Mouse (Mus musculus) forebrain, embryonic 16.5 days (tissue): ENCODE data around the gene Gm26558. TPM values are rescaled to one million over a fixed set of nuclear protein-coding genes. Genes with fewer than 3 reads are reported as not detected.

Experiments
- ATAC-seq: fragments of 200-750 bp; cut with Nextera tagmentation; 2 replicates; pipeline ENCODE4 v1.8.0; 2017; ENCODE audit warnings: mild to moderate bottlenecking, moderate library complexity
- H3K27ac ChIP-seq: fragments of 300-500 bp; sonication (generic); 2 replicates; pipeline ENCODE4 v1.5.1; 2014; ENCODE audit warnings: low read length, control low read depth
- H3K27me3 ChIP-seq: fragments of 300-500 bp; sonication (generic); replicated peaks from 2 replicates; pipeline ENCODE4 v1.6.1; 2014; ENCODE audit warnings: low read length; ENCODE audit not compliant: control insufficient read depth, insufficient read depth
- H3K36me3 ChIP-seq: fragments of 300-500 bp; sonication (generic); 2 replicates; pipeline ENCODE4 v1.6.1; 2014; ENCODE audit not compliant: control insufficient read depth, insufficient read depth
- H3K4me1 ChIP-seq: fragments of 300-500 bp; sonication (generic); replicated peaks from 2 replicates; pipeline ENCODE4 v1.6.1; 2014; ENCODE audit warnings: low read length; ENCODE audit not compliant: control insufficient read depth, insufficient read depth
- H3K4me2 ChIP-seq: fragments of 300-500 bp; sonication (generic); 2 replicates; pipeline ENCODE4 v1.6.1; 2014; ENCODE audit warnings: mild to moderate bottlenecking, low read length, control low read depth
- H3K4me3 ChIP-seq: fragments of 300-500 bp; sonication (generic); replicated peaks from 2 replicates; pipeline ENCODE4 v1.5.1; 2014; ENCODE audit warnings: mild to moderate bottlenecking, low read length, control low read depth
- H3K9ac ChIP-seq: fragments of 300-500 bp; sonication (generic); replicated peaks from 2 replicates; pipeline ENCODE4 v1.6.1; 2014; ENCODE audit warnings: low read depth, low read length, control low read depth
- H3K9me3 ChIP-seq: fragments of 300-500 bp; sonication (generic); 2 replicates; pipeline ENCODE4 v1.6.1; 2016; ENCODE audit warnings: low read length; ENCODE audit not compliant: control insufficient read depth
- WGBS: fragments of 180-500 bp; shearing (Covaris S2); extraction: QIAGEN DNeasy Blood & Tissue Kit; methylation state at CpG from one replicate; pipeline ENCODE4 v1.1.7; 2014; 5-methylcytosine and 5-hydroxymethylcytosine counted together
- polyA plus RNA-seq: library from polyadenylated mRNA; unstranded; fragments of >200 nt; fragmentation: Nextera tagmentation; extraction: Ambion mirVana; gene quantifications from 2 replicates; pipeline ENCODE4 v1.2.1, GENCODE M21; 2015

Gene Gm26558
- 2.2 and 3.8 TPM in 2 replicates for polyA plus RNA-seq

DNA sequence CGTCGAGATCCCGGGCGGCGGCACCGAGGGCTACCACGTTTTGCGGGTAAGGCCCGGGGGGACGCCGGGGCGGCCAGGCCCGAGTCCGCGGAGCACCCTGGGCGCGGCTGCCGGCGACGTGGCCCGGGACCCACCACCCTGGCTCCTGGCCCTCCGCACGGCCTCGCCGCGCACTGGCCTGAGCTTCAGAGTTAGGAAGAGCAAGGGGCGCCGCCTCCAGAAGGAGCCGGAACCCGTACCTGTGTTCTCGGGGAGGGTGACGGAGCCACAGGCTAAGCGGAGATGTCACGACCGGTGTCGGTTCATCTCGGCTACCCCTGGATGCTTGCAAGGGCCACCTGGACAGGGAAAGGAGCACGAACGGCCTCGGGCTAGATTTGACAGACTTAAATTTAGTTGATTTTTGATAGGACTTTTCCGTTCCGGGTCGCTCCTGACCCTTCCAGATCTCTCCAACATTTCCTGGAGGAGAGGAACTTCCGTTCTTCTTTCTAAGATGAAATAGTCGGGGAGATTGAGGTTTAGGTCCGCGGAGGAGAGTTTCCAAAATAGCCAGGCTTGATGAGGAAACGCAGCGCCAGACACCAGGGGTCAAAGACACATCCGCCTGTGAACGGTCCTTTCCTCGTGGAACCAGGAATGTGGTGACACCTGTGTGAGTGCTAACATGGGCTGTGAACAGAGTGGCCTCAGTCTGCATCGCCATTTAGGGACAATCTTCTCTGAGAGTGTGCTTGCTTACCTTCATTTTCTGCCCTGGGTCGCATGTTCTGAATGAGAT is at the start of gene Gm26558:
TSS of gene Gm26558 (minus strand) at position 394 of the 781 bp plus-strand sequence.
- Histone ChIP-seq H3K9ac (peak within 1 kb of the TSS; percentile 86), H3K36me3 (no peaks in the 10 kb centered on the region), H3K4me3 (peak within 1 kb of the TSS; percentile 82), H3K4me2 (peak within 1 kb of the TSS; percentile 79), H3K27ac (peak within 1 kb of the TSS; percentile 81), H3K4me1 (peaks cover 29% of the 10 kb centered on the region), H3K27me3 (no peaks in the 10 kb centered on the region), H3K9me3 (no peaks in the 10 kb centered on the region)
- under 1% methylated on average over 54 of the region's 54 CpGs for WGBS
- ATAC-seq: peak; percentile 70

DNA sequence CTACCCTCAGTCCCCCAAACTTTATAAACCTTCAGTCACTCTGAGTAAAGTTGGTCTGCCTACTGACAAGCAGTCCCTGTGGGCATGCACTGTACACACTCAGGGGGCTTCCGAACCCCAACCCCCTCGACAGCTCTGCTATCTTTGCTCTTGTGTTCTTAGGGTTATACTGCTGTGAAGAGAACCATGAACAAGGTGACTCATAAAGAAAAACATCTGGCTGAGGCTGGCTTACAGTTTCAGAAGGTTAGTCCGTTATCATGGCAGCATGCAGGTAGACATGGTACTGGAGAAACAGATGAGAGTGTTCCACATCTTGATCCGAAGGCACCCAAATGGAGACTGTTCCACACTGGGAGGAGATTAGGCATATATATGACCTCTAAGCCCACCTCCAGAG is 49.0 kb upstream of the Gm26558 start:
- Histone ChIP-seq H3K4me2 (no peak overlapping the region), H3K4me3 (no peak overlapping the region), H3K27me3 (no peaks in the 10 kb centered on the region), H3K9me3 (no peaks in the 10 kb centered on the region), H3K4me1 (no peaks in the 10 kb centered on the region), H3K27ac (no peak overlapping the region), H3K9ac (no peak overlapping the region), H3K36me3 (peaks cover 12% of the 10 kb centered on the region)
- no peak for ATAC-seq
- WGBS: 96% methylated on average over 4 of the region's 4 CpGs

DNA sequence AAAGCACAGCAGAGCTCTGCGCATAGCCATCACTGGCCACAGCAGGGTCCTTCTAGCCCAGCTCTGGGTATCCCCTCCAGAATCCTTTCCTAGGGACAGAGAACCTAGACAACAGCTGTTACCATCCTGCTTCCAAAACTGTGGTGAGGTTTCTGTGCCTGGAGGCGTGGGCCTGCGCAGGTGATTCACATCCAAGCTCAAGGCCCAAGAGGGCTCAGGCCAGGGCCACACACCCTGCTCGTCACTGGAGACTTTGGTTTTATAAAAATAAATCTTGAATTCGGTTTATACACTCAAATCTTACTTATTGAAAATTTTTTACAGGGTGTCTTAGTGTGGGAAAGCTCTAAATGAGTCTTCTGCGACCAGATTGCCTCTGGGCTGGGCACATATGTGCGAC is 48.3 kb upstream of the Gm26558 start:
- no peak overlapping the region for H3K9ac ChIP-seq
- 90% methylated on average over 7 of the region's 7 CpGs for WGBS
- no peak for ATAC-seq
- H3K4me3 ChIP-seq: no peak overlapping the region
- no peak overlapping the region for H3K27ac ChIP-seq
- H3K4me2 ChIP-seq: no peak overlapping the region
- peaks cover 8% of the 10 kb centered on the region for H3K36me3 ChIP-seq
- no peaks in the 10 kb centered on the region for H3K27me3 ChIP-seq
- no peaks in the 10 kb centered on the region for H3K4me1 ChIP-seq
- no peaks in the 10 kb centered on the region for H3K9me3 ChIP-seq

DNA sequence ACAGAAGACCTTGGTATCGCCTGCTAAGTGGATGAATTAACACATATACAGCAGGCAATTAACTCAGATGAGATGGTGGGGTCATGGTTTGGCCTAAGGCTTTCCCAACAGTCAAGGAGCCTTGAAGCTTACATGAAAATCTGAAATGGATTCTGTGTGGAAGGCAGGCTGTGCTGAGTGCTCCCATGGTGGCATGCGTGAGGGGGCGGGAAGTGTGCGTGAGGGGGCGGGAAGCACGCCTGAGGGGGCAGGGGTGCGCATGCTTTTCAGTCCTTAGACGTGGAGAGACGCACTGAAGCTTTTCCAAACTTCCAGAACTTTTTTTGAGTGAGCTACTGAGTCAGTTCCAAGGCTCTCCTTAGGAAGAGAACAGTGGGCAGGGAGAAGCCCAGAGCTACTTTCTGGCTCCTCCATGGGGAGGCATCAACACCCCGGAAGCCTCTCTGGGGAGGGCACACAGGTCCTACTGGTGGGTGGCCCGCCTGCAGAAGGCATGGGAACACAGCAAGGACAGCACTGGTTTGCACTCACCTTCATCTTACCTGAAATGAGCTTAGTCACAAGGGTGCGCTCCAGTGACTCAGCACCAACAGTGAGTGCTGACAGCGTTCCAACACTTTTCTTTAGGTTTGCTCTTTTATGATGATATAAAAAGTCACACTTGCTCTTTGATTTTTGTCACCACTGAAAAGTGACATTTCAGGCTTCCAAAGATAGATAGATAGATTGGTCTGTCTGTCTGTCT is 47.2 kb upstream of the Gm26558 start:
- no peaks in the 10 kb centered on the region for H3K27me3 ChIP-seq
- peaks cover 6% of the 10 kb centered on the region for H3K4me1 ChIP-seq
- no peak overlapping the region for H3K9ac ChIP-seq

DNA sequence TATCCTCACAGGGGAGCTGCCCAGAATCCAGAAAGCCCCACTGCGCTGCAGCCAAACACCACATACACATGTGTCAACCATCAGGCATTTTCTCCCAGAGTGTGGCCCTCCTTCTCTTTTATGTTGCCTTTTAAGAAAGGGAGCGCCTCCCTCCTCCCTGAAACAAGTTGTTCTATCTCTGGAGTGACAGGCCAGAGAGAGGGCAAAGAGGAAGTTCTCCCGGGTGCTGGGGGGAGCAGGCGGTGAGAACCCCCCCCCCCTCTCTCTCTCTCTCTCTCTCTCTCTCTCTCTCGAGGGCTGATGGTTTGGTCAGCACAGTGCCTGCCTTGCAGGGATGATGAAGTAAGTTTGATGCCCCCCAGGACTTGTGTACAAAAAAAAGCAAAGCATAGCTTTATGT is 40.5 kb upstream of the Gm26558 start:
- 52% methylated on average over 5 of the region's 5 CpGs for WGBS
- no peak overlapping the region for H3K4me2 ChIP-seq
- no peak overlapping the region for H3K9ac ChIP-seq
- ATAC-seq: no peak
- H3K27me3 ChIP-seq: no peaks in the 10 kb centered on the region
- no peaks in the 10 kb centered on the region for H3K36me3 ChIP-seq
- no peak overlapping the region for H3K4me3 ChIP-seq
- no peaks in the 10 kb centered on the region; the same call in 1 of the 2 replicates for H3K9me3 ChIP-seq
- H3K27ac ChIP-seq: no peak overlapping the region
- H3K4me1 ChIP-seq: peaks cover 6% of the 10 kb centered on the region

More for the DNA sequence above, 47.2 kb upstream of the Gm26558 start:
- WGBS: 79% methylated on average over 13 of the region's 13 CpGs
- peaks cover 6% of the 10 kb centered on the region for H3K36me3 ChIP-seq
- H3K27ac ChIP-seq: no peak overlapping the region
- no peak for ATAC-seq
- no peak overlapping the region for H3K4me3 ChIP-seq
- no peaks in the 10 kb centered on the region for H3K9me3 ChIP-seq
- H3K4me2 ChIP-seq: no peak overlapping the region

DNA sequence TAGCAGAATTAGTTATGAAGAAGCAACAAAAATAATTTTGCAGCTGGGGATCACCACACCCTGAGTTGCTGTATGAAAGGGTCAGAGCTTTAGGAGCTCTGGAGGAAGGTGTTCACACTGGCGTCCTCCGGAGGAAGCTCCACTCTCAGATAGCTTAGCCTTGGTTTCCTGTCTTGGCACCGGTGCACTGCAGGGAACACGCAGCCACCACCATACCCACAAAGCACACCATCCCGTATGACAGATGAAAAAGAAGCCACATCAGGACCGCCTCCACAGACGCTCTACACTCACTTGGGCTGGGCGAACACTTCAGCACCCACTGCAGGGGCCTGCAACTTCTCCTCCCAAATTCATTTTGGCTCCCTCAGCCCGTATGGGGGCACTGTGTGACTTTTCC is 39.7 kb upstream of the Gm26558 start:
- Histone ChIP-seq H3K9me3 (no peaks in the 10 kb centered on the region; the same call in 1 of the 2 replicates), H3K36me3 (no peaks in the 10 kb centered on the region), H3K4me1 (peaks cover 6% of the 10 kb centered on the region), H3K27me3 (no peaks in the 10 kb centered on the region), H3K27ac (no peak overlapping the region), H3K4me2 (no peak overlapping the region), H3K4me3 (no peak overlapping the region), H3K9ac (no peak overlapping the region)
- no peak for ATAC-seq
- WGBS: 74% methylated on average over 9 of the region's 9 CpGs

DNA sequence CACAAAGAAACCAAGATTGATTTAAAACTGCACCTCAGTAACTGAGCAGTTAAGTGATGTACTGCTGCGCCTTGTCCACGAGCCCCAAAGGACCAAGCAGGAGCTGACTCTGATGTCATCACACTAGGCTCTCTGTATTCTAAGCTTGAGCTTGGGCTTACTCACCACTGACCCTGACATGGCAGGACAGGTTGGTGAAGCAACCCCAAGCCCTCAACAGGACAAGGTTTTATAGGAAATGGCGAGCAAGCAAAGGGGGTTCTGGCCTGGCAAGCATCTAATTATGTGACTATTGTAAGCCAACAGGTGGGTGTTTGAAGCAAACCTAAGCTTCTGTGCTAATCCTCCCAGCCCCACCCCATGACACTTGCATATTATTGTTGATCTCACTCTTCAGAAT is 38.9 kb upstream of the Gm26558 start:
- no peaks in the 10 kb centered on the region; the same call in 1 of the 2 replicates for H3K9me3 ChIP-seq
- no peak for ATAC-seq

DNA sequence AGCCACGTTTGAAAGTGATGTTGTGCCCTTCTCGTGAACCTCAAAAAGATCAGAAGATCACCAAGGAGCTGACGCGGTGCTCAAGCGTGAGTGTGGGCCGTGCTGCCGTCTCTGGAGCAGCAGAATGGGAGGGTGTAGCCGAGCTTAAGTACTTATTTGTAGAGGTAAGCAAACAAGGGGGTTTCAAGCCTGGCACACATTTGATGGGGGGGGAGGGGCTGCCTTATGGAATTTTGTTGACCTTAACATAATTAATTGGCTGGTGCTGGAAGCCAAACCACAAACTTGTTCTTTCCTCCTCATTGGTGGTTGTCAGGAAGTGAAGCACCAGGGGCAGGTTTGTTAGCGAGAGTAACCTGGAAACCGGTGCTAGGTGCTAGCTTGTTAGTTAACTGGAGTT is 33.8 kb upstream of the Gm26558 start:
- H3K36me3 ChIP-seq: peaks cover 10% of the 10 kb centered on the region
- H3K4me2 ChIP-seq: no peak overlapping the region
- ATAC-seq: no peak
- no peaks in the 10 kb centered on the region for H3K27me3 ChIP-seq
- H3K9me3 ChIP-seq: no peaks in the 10 kb centered on the region; the same call in 1 of the 2 replicates
- no peak overlapping the region for H3K9ac ChIP-seq
- no peaks in the 10 kb centered on the region for H3K4me1 ChIP-seq
- H3K4me3 ChIP-seq: no peak overlapping the region
- H3K27ac ChIP-seq: no peak overlapping the region
- 91% methylated on average over 10 of the region's 10 CpGs for WGBS

More for the DNA sequence above, 38.9 kb upstream of the Gm26558 start:
- Histone ChIP-seq H3K4me1 (peaks cover 6% of the 10 kb centered on the region), H3K36me3 (no peaks in the 10 kb centered on the region), H3K9ac (no peak overlapping the region), H3K27ac (no peak overlapping the region), H3K4me2 (no peak overlapping the region), H3K4me3 (no peak overlapping the region), H3K27me3 (no peaks in the 10 kb centered on the region)
- WGBS: 87% methylated on average over 3 of the region's 3 CpGs

DNA sequence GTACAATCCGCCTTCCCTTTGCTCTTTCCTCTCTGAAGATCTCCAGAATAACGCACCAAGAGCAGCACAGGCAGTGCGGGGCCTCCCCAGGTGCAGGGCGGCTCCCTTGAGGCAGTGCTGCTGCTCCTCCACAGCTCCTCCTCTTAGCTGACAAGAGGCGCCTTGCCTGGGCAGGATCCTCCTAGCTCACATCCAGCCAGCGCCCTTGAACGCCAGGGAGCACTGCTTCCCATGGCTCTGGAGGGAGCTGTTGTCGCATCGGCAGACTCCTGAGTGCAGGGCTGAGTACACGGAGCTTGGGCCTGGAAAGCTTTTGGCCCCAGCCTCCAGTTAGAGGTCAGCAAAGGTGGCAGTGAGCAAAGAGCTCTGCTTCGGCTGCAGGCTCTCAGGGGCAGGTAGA is 28.3 kb upstream of the Gm26558 start:
- H3K4me1 ChIP-seq: no peaks in the 10 kb centered on the region
- no peak overlapping the region for H3K9ac ChIP-seq
- WGBS: 80% methylated on average over 11 of the region's 11 CpGs
- no peak overlapping the region for H3K4me2 ChIP-seq
- no peak overlapping the region for H3K27ac ChIP-seq
- H3K36me3 ChIP-seq: peaks cover 36% of the 10 kb centered on the region
- no peaks in the 10 kb centered on the region for H3K9me3 ChIP-seq
- ATAC-seq: no peak
- H3K4me3 ChIP-seq: no peak overlapping the region
- no peaks in the 10 kb centered on the region for H3K27me3 ChIP-seq
